Mouse (Mus musculus) cortical plate, adult 2 months (tissue): Measurements from ENCODE around the gene Gast.

Source experiments
- CTCF ChIP-seq: fragments of 200-500 bp; IDR thresholded peaks from 2 replicates; pipeline ENCODE4 v1.5.1; 2011; ENCODE audit warnings: mild to moderate bottlenecking, control low read depth, low read length; ENCODE audit not compliant: insufficient read depth; ENCODE audit errors: extremely low read depth
- POLR2A ChIP-seq: fragments of 200-500 bp; IDR thresholded peaks from 2 replicates; pipeline ENCODE4 v1.6.1; 2011; ENCODE audit warnings: mild to moderate bottlenecking, low read length, control low read depth; ENCODE audit not compliant: insufficient read depth; ENCODE audit errors: extremely low read depth

DNA sequence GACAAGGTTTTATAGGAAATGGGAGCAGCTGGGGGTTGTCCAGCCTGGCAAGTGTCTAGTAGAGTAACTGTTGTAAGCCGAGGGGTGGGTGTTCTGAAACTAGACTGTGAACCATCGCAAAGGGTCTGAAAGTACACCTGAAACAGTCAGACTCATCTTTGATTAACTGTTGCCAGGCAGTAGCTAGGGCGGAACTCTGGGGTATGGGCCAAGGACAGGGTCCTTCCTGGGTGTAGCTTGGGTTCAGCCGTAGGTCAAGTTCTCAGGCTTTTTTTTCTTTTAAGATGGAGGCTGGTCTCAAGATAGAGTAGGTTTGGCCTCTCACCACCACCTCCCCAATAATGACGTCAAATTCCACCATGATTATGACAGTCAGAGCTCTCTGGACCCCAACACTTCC, 26.3 kb upstream of the Gast start:
- TF ChIP-seq CTCF (no peak), POLR2A (no peak)
